Mouse (Mus musculus): ENCODE results near the gene Capsl.

The Capsl gene

DNA sequence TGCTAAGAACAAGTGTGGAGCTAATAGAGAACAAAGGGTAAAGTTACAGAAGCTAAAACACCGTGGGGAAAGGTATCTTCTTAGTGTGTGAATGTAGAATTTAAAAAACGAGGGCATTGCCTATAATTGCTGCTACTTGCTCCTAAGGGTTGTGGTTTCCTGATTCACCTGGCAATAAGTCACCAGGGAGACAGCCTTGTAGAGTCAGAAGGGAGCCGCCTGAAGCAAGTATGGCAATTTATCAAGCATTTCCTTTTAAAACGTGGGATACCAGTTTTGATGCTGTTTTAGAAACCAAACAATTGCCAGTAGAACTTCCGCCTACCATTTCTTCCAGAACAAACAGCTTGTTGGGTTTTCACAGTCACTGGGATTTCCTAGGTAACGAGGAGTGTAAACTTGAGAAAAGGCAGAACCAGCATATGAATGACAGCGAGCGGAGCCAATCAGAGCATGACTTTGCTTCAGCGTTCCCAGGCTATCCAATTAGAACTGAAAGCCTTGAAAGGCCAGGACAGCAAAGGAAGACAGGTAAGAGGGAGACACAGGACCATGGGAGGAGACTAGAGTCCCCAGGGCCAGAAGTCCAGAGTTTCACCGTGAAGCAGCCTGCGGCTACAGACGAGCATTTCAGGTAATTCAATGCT, at the start of gene Capsl:
TSS of gene Capsl (plus strand) at position 495 of the 647 bp plus-strand sequence.
- peak; percentile 20 for DNase-seq (ENCODE audit: extremely low spot score, low spot score)

DNA sequence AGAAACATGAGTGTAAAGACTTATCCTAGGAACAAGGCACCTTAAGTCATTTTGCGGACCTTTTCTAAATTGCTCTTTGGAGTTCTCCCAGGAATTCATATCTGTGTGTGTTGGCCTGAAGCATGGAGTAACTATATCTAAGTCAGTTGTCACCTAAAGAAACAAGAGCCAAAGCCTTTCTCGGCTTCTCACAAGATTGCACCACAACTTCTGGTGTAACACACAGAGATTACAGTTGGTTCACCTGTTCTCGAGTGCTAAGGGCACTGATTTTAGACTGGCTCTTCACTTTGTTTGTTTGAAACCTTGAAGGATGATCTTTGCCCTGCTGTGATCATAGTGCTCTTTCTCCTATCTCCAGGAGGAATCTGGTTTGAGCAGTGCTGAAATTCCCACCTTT, 26.4 kb upstream of the Capsl start:
- DNase-seq (ENCODE audit: extremely low spot score, low spot score): no peak

DNA sequence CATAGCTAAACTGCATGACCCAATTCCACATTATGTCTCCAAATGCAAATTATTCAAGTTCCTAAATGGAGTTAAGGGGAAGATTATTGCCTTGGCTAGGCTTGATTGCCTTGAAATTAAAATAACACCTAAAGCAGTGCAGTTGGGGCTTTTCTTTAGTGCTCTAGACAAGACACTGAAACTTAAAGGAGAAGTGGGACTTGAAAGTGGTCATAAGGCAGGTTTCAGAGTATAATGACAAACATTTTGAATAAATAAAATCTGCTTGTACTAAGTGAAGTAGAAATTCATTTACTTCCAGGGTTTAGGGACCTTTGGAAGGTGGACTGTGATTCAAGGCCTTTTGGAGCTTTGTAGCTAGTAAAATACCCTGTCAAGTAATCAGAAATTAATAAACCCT, 14.7 kb upstream of the Capsl start:
- DNase-seq (ENCODE audit: extremely low spot score, low spot score): no peak

DNA sequence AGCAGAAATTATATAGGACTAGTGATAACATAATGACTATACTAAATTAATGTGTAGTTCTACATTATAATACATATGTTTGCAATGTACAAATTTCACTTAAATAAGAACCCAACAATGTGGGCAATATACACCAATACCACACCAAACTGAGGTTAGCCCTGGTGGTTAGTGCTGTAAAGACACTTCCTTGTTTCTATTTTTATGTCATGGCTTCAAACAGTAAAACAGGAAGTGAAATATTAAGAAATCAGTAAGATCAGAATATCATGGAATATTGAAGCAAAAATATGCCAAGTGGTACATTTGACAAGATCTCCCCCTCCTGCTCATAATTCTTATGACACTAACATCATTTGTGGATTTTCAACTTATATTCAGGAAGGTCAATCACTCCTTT, 8.0 kb upstream of the Capsl start:
- no peak for DNase-seq (ENCODE audit: extremely low spot score, low spot score)

DNA sequence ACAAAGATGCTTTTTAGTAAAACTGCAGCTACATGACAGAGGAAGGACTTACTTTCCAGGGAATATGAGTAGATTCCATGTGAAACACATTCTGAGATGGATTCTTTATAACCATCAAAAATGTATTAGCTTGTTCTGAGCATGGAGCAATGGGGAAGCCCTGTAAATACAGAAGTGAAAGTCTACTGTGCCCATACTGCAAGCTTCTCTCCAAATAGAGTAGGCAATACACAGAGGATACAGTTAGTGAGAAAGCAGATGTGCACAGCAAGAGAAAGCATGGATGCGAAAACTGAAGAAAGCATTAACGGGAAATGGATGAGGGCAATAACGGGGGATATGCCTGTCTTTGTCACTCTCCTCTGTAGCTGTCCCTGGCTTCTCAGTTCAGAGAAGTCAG, 6.0 kb upstream of the Capsl start:
- DNase-seq (ENCODE audit: extremely low spot score, low spot score): no peak

DNA sequence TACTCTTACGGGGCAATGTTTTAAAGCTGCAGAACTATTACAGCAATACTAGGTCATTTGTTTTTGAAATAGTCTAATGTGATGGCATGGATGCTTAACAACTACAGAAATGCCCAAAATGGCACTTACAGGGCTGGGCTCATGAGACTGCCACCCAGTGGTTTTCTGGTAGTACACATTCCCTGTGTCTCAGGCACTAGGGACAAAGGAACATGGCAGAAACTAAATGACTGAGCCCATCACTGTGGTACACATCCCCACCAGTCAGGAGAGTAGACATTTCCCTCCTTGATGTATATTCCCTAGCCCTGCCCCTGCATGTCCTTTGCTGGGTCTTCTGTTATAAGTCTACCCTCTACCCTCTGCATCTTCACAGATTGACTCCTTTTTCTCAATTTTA, 16.2 kb downstream of the Capsl start:
- DNase-seq (ENCODE audit: extremely low spot score, low spot score): no peak

DNA sequence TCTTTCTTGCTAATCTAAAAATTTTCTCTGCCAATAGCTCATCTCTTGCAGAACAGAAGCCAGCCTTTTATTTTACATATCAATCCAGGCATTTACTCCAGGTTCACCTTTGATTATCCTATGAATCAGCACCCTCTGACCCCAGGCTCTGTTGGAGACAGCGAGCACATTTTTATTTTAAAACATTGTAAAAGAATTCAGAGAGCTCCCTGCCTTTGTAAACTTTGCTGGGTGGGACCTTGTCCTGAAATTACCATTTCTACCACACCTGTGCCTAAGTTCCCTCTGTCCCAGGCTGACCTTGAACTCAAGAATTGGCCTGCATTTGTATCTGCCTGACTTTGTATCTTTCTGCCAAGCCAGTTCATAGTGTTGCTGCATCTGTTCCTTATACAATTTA, 17.0 kb downstream of the Capsl start:
- DNase-seq (ENCODE audit: extremely low spot score, low spot score): no peak

DNA sequence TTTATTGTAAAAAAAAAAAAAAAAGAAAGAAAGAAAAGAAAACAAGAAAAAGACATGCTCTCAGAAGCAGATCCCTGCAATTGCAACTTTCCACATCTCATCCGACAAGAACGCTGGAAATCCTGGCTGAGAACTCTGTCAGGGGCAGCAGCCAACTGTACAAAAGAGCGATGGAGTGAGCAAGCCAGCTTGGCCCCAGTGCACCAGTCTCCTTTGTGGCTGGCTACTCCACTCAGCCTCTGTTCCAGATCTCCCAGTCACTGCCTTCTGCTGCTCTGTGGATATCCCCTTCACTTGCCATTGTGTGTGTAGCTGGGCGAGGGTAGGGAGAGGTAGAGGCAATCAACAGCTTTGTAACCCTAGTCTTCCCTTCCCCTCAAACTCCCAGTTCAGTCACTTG, 18.4 kb downstream of the Capsl start:
- DNase-seq (ENCODE audit: extremely low spot score, low spot score): no peak

DNA sequence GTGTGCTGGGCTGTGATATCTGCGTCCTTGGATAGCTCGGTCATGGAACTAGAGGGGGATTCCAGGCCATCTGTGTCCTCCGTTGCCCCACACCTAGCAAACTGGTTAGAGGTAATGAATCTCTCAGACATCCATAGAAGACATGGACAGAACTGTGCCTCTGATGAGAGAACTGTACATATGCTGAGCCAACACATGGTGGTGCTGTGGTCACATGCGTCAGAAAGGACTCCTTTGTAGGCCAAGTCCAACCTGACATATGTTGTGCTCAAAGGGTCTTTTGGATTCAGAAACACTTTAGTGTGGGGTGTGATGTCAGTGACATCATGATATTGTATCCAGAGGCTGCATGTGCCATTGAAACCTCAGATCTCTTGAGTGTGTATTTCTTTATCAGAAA, 19.4 kb downstream of the Capsl start:
- DNase-seq (ENCODE audit: extremely low spot score, low spot score): peak; percentile 33

DNA sequence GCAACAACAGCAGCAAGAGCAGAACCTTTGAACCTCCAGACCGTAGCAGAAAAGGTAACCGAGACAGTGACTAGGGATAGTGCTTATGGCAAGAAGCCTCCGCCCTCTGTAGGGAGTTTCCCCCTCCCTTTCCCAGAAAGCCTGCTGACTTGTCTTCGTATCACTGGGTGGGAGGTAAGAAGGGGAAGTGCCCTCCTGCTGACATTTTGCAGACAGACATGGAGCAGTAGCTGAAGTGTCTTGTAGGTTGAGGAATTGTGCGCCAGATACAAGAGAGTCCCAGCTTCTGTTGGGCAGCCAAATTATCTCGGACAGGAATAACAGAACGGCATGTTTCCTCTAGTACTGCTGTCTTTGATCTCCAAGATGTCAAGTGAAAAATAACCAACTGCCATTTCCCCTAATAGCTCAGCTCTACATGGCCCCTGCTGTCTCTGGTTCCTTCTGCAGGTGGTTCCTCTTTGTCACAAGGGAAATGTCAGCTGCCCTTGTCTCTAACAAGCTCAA, 27.7 kb downstream of the Capsl start:
- no peak for DNase-seq (ENCODE audit: extremely low spot score, low spot score)

DNA sequence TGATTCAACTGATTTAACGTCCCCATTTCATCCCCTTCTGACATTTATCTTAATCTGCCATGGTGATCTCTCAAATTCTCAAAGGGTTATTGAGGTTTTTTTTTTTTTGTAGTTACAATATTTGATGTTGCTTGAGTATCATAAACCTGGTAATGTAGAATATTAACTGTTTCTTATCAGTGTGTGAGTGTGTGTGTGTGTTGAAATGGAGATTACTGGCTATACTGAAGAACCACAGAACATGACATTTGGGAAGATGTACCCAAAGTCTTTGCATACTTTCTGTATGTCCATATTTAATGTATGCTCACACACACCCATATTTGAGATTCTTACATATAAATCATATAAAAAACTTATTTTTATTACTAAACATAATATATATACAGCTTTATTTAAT, 28.2 kb downstream of the Capsl start:
- DNase-seq (ENCODE audit: extremely low spot score, low spot score): no peak

DNA sequence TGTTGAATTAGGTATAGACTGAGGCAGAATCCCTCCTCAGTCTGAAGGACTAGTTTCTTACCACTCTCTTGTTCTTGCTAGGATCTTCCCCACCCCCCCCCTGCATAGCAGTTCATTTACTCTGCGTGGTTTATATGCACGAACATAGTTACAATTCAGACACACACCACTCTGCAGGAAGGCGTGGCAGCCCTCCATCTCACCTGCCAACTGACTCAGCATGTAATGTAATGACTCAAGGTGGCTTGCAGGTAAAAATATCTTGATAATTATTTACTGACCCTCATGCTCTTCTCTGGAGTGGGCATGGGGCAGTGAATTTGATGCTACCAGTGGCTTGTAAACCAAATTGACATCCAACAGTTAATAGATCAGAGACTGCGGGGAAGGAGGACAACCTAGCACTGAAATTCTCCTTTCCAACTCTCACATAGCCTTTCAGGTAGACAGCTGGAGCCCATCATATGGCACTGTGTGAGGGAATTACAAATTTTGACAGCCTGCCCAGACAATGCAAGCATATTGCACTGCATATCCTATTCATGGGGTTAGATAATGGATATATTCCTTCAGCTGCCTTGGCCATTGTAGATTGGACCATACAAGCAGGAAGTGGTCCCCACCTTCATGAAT, 35.3 kb downstream of the Capsl start:
- DNase-seq (ENCODE audit: extremely low spot score, low spot score): no peak

DNA sequence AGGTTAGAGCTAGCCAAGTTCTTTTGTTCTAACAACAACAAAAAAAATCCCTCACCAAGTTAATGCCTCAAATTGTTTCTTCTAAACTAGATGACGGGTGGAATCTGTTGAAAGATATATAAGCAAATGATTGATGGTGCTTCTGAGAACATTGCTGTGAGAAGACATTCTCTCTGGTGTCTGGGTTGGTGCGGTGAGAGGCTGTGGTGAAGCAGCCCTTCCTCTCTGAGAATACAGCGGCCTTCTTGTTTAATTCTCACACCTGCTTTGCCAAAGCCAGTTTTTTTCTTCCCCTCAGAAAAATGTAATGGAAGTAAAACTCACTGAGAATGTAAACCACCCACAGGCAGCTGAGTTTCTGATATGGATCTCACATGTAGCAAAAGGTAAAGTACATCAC, 36.3 kb downstream of the Capsl start:
- DNase-seq (ENCODE audit: extremely low spot score, low spot score): no peak

DNA sequence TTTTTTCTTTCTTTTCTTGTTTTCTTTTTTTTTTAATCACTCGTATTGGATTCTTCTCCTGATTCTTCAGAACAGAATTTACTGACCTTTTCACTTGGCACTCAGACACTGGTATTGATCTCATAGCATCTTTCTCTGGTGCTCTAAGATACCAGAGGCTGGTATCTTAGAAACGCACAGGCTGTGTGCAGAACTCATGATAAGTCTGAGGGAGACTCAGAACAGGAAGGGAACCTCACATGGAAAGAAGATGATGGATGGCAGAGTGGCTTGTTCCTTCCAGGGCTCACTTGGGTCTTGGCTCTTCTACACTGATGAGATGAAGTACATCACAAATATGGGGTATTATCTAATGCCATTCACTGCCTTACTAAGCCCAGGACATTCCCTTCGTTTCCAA, 36.8 kb downstream of the Capsl start:
- no peak for DNase-seq (ENCODE audit: extremely low spot score, low spot score)

DNA sequence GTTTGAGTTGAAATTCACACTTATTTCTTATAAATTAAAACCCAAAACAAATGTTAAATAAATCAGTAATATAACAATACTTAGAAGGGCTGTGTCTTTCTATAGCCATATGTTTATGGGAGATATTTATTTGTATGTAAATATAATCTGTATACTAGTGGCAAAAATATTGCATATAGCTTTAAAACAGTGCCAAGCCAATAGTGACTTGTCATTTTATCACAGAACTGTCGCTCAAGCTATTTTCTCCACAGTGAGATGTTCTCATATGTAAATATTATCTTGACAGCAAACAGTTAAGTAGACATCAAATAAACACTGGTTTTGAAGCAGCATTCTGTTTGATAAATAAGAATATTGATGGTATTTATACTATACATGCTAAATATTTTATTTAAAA, 37.4 kb downstream of the Capsl start:
- DNase-seq (ENCODE audit: extremely low spot score, low spot score): no peak

DNA sequence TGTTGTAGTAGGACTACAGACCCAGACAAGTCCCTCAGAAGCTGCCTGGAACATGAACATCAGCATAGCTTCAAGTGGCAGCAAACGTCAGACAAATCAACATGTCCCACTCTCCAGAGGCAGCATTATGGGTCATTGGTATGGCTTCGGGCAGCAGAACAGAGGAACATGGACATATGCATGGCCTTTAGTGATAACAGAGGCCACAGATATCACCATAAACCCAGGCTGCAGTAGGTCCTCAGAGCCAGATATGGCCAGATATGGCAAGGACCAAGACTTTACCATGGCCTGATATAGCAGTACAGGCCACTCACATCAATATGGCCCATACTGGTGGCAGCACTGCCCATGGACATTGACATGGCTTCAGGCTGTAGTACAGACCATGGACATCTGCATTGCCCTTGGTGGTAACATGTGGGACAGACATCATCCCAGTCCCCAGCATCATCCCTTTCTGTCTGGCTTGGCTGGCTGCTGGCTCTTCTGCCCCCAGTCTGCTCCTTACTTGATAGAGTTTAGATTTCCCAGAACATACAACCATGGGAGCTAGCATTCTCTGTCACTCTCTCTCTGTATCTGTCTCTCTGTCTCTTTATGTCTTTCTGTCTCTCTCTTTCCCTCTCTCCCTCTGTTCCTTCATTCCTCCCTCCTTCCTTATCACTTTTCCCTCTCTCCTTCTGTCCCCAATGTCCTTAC, 53.7 kb downstream of the Capsl start:
- no peak for DNase-seq (ENCODE audit: extremely low spot score, low spot score)

DNA sequence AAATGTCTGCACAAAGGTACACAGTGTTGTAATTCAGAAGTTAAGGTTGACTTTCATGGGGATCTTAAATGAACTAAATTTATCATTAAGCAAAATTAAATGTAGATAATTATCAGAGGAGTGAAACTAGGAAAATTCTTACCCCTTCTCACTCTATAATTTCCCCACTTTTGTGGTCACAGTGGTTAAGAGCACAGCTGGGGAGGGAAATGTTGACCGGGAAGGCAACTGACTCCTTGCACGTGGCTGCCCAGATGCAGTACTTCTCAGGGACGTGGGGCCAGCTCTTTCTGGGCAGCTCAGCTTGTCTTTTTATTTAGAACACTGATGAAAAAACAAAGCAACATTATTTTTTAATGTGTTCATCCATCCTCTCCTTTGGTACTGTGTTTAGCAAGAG, 56.2 kb downstream of the Capsl start:
- no peak for DNase-seq (ENCODE audit: extremely low spot score, low spot score)

Measured in neural tube, embryonic 10.5 days (tissue).